Mouse (Mus musculus) embryonic fibroblast, embryonic 13.5 days (primary cell): ENCODE measurements around the gene Wdr70. TPM values are rescaled to one million over a fixed set of nuclear protein-coding genes. Genes with fewer than 3 reads are reported as not detected.

Source experiments
- H3K27ac ChIP-seq: 2 replicates; pipeline ENCODE4 v1.5.1; 2012; ENCODE audit warnings: low read length, control low read depth, inconsistent platforms; ENCODE audit not compliant: insufficient read depth
- H3K4me1 ChIP-seq: 2 replicates; pipeline ENCODE4 v1.6.1; 2011; ENCODE audit warnings: low read length; ENCODE audit not compliant: control insufficient read depth, insufficient read depth
- H3K4me3 ChIP-seq: 2 replicates; pipeline ENCODE4 v1.5.1; 2011; ENCODE audit warnings: mild to moderate bottlenecking, control low read depth, low read length; ENCODE audit not compliant: insufficient read depth
- CTCF ChIP-seq: IDR thresholded peaks from 2 replicates; pipeline ENCODE4 v1.5.1; 2011; ENCODE audit warnings: mild to moderate bottlenecking, control low read depth, low read length, moderate library complexity, borderline replicate concordance; ENCODE audit not compliant: insufficient read depth
- POLR2A ChIP-seq: IDR thresholded peaks from 2 replicates; pipeline ENCODE4 v1.6.1; 2011; ENCODE audit warnings: low read depth, mild to moderate bottlenecking, control low read depth, low read length, moderate library complexity
- polyA plus RNA-seq: library from polyadenylated mRNA; stranded (reverse); fragments of >200 nt; gene quantifications from 2 replicates; pipeline ENCODE4 v1.2.4, GENCODE M21; 2011; ENCODE audit warnings: low read depth; ENCODE audit not compliant: missing spikeins, insufficient read length

Wdr70 gene
- polyA plus RNA-seq, 1 experiment = 40.5 TPM

GRCm38 (mm10) chr15:7877560-7878467, 221.2 kb downstream of the Wdr70 start:
- TF ChIP-seq CTCF (no peak), POLR2A (no peak)
- no peak overlapping the region for H3K4me3 ChIP-seq
- peaks cover 16% of the 10 kb centered on the region for H3K4me1 ChIP-seq
- peak overlapping the region; percentile 10 for H3K27ac ChIP-seq

GRCm38 (mm10) chr15:7875879-7876278, 223.1 kb downstream of the Wdr70 start:
- peaks cover 16% of the 10 kb centered on the region for H3K4me1 ChIP-seq
- no peak overlapping the region for H3K27ac ChIP-seq
- TF ChIP-seq CTCF (no peak), POLR2A (no peak)
- no peak overlapping the region for H3K4me3 ChIP-seq

GRCm38 (mm10) chr15:7872473-7872872, 226.5 kb downstream of the Wdr70 start:
- Histone ChIP-seq H3K4me3 (no peak overlapping the region), H3K4me1 (peaks cover 6% of the 10 kb centered on the region), H3K27ac (no peak overlapping the region)
- no peak for TF ChIP-seq CTCF
- TF ChIP-seq POLR2A = no peak

GRCm38 (mm10) chr15:7865305-7865704, 233.7 kb downstream of the Wdr70 start:
- no peak overlapping the region for H3K27ac ChIP-seq

GRCm38 (mm10) chr15:7863328-7863727, 235.7 kb downstream of the Wdr70 start:
- Histone ChIP-seq H3K27ac (peak overlapping the region; percentile 9), H3K4me3 (no peak overlapping the region), H3K4me1 (peaks cover 7% of the 10 kb centered on the region)
- no peak for TF ChIP-seq CTCF
- no peak for TF ChIP-seq POLR2A

More at GRCm38 (mm10) chr15:7865305-7865704, 233.7 kb downstream of the Wdr70 start:
- H3K4me3 ChIP-seq = no peak overlapping the region
- H3K4me1 ChIP-seq = peaks cover 4% of the 10 kb centered on the region; the same call in 1 of the 2 replicates
- no peak for TF ChIP-seq CTCF
- TF ChIP-seq POLR2A = no peak

- Histone ChIP-seq H3K4me3 (no peak overlapping the region), H3K4me1 (peaks cover 7% of the 10 kb centered on the region), H3K27ac (peak overlapping the region; percentile 9)
- no peak for TF ChIP-seq POLR2A
- TF ChIP-seq CTCF = no peak
Measured at GRCm38 (mm10) chr15:7862890-7863289, 236.1 kb downstream of the Wdr70 start.

- Histone ChIP-seq H3K4me3 (no peak overlapping the region), H3K4me1 (peaks cover 7% of the 10 kb centered on the region), H3K27ac (no peak overlapping the region)
- TF ChIP-seq POLR2A (no peak), CTCF (no peak)
Measured at GRCm38 (mm10) chr15:7858841-7859240, 240.2 kb downstream of the Wdr70 start.

GRCm38 (mm10) chr15:7857418-7857817, 241.6 kb downstream of the Wdr70 start:
- TF ChIP-seq CTCF = no peak
- no peak for TF ChIP-seq POLR2A
- H3K27ac ChIP-seq = no peak overlapping the region
- H3K4me1 ChIP-seq = peaks cover 7% of the 10 kb centered on the region
- H3K4me3 ChIP-seq = no peak overlapping the region

GRCm38 (mm10) chr15:7842398-7842797, 256.6 kb downstream of the Wdr70 start:
- TF ChIP-seq POLR2A = no peak
- no peak for TF ChIP-seq CTCF
- Histone ChIP-seq H3K4me3 (no peak overlapping the region), H3K4me1 (peaks cover 11% of the 10 kb centered on the region), H3K27ac (no peak overlapping the region)

GRCm38 (mm10) chr15:7841664-7842063, 257.3 kb downstream of the Wdr70 start:
- no peak overlapping the region for H3K4me3 ChIP-seq
- peaks cover 11% of the 10 kb centered on the region for H3K4me1 ChIP-seq
- H3K27ac ChIP-seq = no peak overlapping the region
- TF ChIP-seq POLR2A (no peak), CTCF (no peak)
